Mouse (Mus musculus) erythroblast, embryonic 14.5 days (primary cell): ENCODE results near the gene Gm21671.
"Not testable (repeated sequence)": the region's sequence is repeated elsewhere in the genome, so short reads cannot be mapped to it uniquely, and the experiment has no call there.

Experiments used
- GATA1 ChIP-seq: IDR thresholded peaks from 2 replicates; pipeline ENCODE4 v1.6.1; 2012; ENCODE audit warnings: low read length, inconsistent platforms, mixed read lengths
- TAL1 ChIP-seq: IDR thresholded peaks from 3 replicates; pipeline ENCODE4 v1.6.1; 2012; ENCODE audit warnings: low read length, inconsistent platforms, mixed read lengths

DNA sequence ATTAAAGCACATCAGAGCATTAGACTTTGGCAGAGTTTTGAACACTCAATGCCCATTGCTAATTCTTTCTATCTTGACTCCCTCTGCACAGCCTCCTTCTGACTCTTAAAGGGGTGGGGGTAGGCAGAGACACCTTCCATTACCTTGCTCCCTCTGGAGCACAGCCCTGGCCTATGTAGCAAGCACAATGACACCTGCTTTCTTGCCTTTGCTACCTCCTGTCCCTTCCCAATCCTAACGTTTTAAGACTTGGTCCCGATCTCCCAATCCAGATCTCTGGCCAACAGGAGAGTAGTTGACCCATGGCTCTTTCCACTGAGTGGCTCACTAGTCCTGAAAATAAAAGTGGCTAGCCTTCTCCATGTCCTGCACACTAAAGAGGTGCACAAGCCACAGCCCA, 8.8 kb downstream of the Gm21671 start:
- TF ChIP-seq GATA1, TAL1: not testable (repeated sequence)
